Mouse (Mus musculus) hindbrain, embryonic 11.5 days (tissue): ENCODE measurements at regions not wholly inside any gene's neighbourhood (a gene's known extent, or its start where the extent isn't known, plus 50 kb on each side); places are given as distances from the start of the nearest gene placed in this dataset.
A peak's percentile ranks its signal among the peaks of the same experiment; 100 is the strongest.

ENCODE experiments used
- ATAC-seq: fragments of 200-750 bp; cut with Nextera tagmentation; 2 replicates; pipeline ENCODE4 v1.8.0; 2017; ENCODE audit warnings: mild to moderate bottlenecking, moderate TSS enrichment, moderate library complexity; ENCODE audit not compliant: low FRiP score
- DNase-seq: peaks from one replicate; pipeline ENCODE4 v3.0.0-alpha.2; 2015; ENCODE audit warnings: low spot score
- H3K27ac ChIP-seq: fragments of 300-500 bp; sonication (generic); 2 replicates; pipeline ENCODE4 v1.5.1; 2014; ENCODE audit warnings: mild to moderate bottlenecking, low read depth, low read length
- H3K27me3 ChIP-seq: fragments of 300-500 bp; sonication (generic); 2 replicates; pipeline ENCODE4 v1.6.1; 2014; ENCODE audit warnings: mild to moderate bottlenecking, low read length, moderate library complexity, mixed read lengths; ENCODE audit not compliant: control insufficient read depth, insufficient read depth
- H3K36me3 ChIP-seq: fragments of 300-500 bp; sonication (generic); 2 replicates; pipeline ENCODE4 v1.6.1; 2014; ENCODE audit warnings: mild to moderate bottlenecking, low read length, moderate library complexity, mixed read lengths; ENCODE audit not compliant: control insufficient read depth, insufficient read depth
- H3K4me1 ChIP-seq: fragments of 300-500 bp; sonication (generic); replicated peaks from 2 replicates; pipeline ENCODE4 v1.6.1; 2014; ENCODE audit warnings: low read length, mixed read lengths; ENCODE audit not compliant: control insufficient read depth, insufficient read depth
- H3K4me2 ChIP-seq: fragments of 300-500 bp; sonication (generic); replicated peaks from 2 replicates; pipeline ENCODE4 v1.6.1; 2014; ENCODE audit warnings: mild to moderate bottlenecking, low read depth, low read length
- H3K4me3 ChIP-seq: fragments of 300-500 bp; sonication (generic); 2 replicates; pipeline ENCODE4 v1.5.1; 2014; ENCODE audit warnings: low read depth, low read length
- H3K9ac ChIP-seq: fragments of 300-500 bp; sonication (generic); 2 replicates; pipeline ENCODE4 v1.6.1; 2014; ENCODE audit warnings: low read depth, low read length
- H3K9me3 ChIP-seq: fragments of 300-500 bp; sonication (generic); 2 replicates; pipeline ENCODE4 v1.6.1; 2016; ENCODE audit warnings: low read length; ENCODE audit not compliant: control insufficient read depth
- WGBS: fragments of 180-500 bp; shearing (Covaris S2); extraction: QIAGEN DNeasy Blood & Tissue Kit; methylation state at CpG from one replicate; pipeline ENCODE4 v1.1.7; 2014; 5-methylcytosine and 5-hydroxymethylcytosine counted together

DNA sequence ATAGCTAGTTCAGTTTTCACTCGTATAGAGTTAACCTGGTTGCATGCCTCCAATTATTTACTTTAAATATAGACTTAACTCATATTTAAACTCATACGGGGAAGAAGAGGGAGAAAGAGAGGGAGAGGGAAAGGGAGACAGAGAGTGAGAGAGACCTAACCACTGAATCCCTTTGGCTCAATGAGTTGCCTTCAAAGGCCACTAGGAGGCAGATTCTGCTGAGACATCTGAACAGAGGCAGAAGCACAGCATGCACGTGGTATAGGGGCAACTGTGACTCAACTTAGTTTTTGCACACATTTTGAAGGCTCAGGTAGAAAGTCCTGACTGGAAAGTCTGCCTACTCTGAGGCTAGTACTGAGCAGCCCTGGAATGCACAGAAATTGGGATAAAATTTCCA lies 942.9 kb upstream of the 1700009N14Rik start:
- DNase-seq = peak; percentile 1

DNA sequence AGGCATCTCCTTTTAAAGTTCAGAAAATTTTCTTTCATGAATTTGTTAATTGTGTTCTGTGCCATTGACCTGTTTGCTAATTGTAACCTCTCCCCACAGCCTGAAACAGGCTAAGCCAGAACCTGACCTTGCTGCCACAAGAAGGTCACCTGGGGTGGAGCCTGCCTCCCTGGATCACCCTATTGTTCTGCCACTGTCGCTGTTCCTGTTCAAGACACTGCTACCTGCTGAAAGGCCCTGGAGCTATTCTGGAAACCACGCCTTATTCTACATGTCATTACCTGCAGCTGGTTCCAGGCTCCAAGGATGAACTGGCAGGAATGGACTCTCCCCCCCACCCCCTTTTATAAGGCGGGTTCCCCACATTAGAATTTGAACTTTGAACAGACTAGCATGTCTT lies 931.0 kb upstream of the 1700009N14Rik start:
- Histone ChIP-seq H3K4me1 (no peaks in the 10 kb centered on the region), H3K4me2 (no peak overlapping the region), H3K36me3 (no peaks in the 10 kb centered on the region), H3K27me3 (no peaks in the 10 kb centered on the region), H3K9me3 (no peaks in the 10 kb centered on the region), H3K27ac (no peak overlapping the region), H3K9ac (no peak overlapping the region), H3K4me3 (no peak overlapping the region)
- no peak for DNase-seq
- ATAC-seq = no peak
- WGBS = 68% methylated on average over 3 of the region's 3 CpGs

More for the DNA sequence above, 942.9 kb upstream of the 1700009N14Rik start:
- Histone ChIP-seq H3K36me3 (no peaks in the 10 kb centered on the region), H3K27me3 (no peaks in the 10 kb centered on the region), H3K4me1 (no peaks in the 10 kb centered on the region), H3K9me3 (no peaks in the 10 kb centered on the region), H3K9ac (no peak overlapping the region), H3K4me2 (no peak overlapping the region), H3K27ac (no peak overlapping the region), H3K4me3 (no peak overlapping the region)
- ATAC-seq = no peak
- WGBS = 84% methylated on average over 3 of the region's 3 CpGs
